Mouse (Mus musculus): Measurements from ENCODE around the gene Pih1d1.

DNA sequence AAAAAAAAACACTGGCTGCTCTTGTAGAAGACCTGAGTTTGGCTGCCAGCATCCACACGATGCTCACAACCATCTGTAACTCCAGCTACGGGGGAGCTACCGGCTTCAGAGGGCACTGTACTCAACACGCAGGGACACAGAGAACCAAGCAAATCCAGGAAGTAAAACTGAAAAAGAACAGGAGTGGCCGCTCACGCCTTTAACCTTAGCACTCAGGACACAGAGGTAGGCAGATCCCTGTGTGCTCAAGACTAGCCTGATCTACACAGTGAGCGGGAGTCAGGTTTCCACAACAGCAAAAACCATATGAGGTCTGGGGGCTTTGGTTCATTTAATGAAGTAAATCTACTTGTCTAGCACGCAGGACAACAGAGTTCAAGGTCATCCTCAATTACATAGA is 48.6 kb upstream of the Pih1d1 start:
- TF ChIP-seq POLR2A (IDR thresholded peaks at IDR 0.05; ENCODE audit: low read depth, low read length): no peak
- no peak for TF ChIP-seq CTCF (IDR thresholded peaks at IDR 0.05; ENCODE audit: borderline replicate concordance, insufficient read depth, low read length)

All from embryonic fibroblast, embryonic 13.5 days (primary cell).